Mouse (Mus musculus): ENCODE results near the gene 2810408A11Rik.

DNA sequence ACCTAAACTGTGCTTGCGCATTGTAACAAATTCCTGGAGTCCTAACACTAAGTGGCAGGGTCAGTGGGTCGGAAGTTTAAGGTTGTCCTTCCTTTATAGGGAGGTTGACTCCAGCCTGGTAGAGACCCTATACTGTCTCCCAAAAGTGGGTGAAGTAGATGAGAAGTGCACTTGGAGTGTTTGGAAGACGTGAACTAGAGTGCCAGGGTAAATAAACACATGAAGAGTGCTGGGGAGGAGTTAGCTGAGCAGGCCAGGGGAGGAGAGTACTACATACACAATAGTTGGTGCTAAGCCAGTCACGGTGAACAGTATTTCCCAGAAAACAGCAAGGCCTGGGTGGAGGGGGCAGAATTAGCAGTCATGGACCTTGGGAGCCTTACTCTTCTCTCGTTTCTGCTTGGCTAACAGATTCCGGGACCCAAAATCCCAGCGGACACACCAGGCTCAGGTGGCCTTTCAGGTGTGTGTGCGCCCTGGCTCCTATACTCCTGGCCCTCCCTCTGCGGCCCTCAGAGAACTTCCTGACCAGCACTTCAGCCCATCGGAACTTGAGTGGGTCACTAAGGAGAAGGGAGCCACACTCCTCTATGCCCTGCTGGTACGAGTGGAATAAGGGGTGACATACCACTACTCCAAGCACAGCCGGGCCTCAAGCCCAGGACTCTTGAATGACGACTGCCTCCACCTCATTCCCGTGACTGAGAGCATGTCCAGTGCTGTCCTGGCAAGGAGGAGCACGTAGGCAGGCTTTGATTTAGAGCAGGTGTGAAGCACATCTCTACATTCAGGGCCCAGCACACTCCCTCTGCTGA lies 12.1 kb upstream of the 2810408A11Rik start:
- TF ChIP-seq REST (IDR thresholded peaks at IDR 0.05; ENCODE audit: insufficient read depth, insufficient read length) (no peak), POLR2A (IDR thresholded peaks at IDR 0.05; ENCODE audit: insufficient read length, low read depth) (no peak), POLR2AphosphoS2 (IDR thresholded peaks at IDR 0.05; ENCODE audit: insufficient read length, low read depth) (no peak), TCF3 (IDR thresholded peaks at IDR 0.05; ENCODE audit: insufficient read length, low read depth) (no peak), E2F4 (IDR thresholded peaks at IDR 0.05; ENCODE audit: insufficient read depth) (no peak), CEBPB (IDR thresholded peaks at IDR 0.05; ENCODE audit: insufficient read depth, poor library complexity, severe bottlenecking) (no peak), MYOG (IDR thresholded peaks at IDR 0.05; ENCODE audit: control insufficient read depth in 1 of 3, insufficient read depth in 1 of 3, insufficient read length in 2 of 3, low read depth in 2 of 3) (no peak), USF1 (IDR thresholded peaks at IDR 0.05; ENCODE audit: low read depth) (no peak), MYOD1 (IDR thresholded peaks at IDR 0.05; ENCODE audit: control insufficient read depth in 1 of 3, insufficient read length in 2 of 3, low read depth in 2 of 3) (no peak)
